ENCODE assay signal across 16 mouse cellular contexts in the genomic region with DNA sequence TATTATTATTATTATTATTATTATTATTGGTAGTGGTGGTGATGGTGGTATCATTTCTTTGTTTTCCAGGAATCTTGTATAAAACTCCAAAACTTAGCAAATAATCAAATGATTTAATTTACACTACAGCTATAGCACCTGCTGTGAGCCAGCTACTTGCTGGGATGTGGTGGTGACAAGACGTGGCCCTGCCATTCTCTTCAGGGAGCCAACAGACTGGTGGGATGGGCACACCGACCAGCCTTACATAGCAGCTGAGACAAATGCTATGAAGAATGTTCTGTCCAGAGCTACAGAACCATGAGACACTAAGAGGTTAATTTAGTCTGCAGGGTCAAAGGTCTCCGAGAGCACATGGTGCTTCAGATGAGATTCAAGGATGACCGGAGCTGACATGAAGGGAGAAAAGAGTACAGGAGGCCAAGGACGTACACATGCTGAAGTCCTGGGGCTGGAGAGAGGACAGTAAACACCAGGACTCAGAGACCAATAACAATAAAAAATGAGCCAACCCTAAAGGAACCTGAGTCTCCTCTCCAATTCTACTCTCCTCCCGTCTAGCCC. TPM values are rescaled to one million over a fixed set of nuclear protein-coding genes. Genes with fewer than 3 reads are reported as not detected.
A peak's percentile ranks its signal among the peaks of the same experiment; 100 is the strongest.
DNase-seq lines count a peak whose midpoint lies in the region; ATAC-seq and TF ChIP-seq lines count a peak whose summit lies in the region.
"Had no signal": no experiment of that assay in that cellular context is flagged by ENCODE, and none has a peak within 500 bp of the region (broad histone marks: within the 10 kb centered on the region; RNA-seq: fewer than 3 reads in every experiment).

No protein-coding gene starts in this region.

- intact Hi-C loops in heart, postnatal 14 days (cut with DNase I): no loop called here

- H3K4me3 ChIP-seq in heart, embryonic 15.5 days: no peak overlapping the region
- no peak overlapping the region for H3K4me3 ChIP-seq in kidney, embryonic 16.5 days (ENCODE audit: low read length)
- H3K4me3 ChIP-seq in liver, postnatal 0 days (ENCODE audit: low read depth, low read length): no peak overlapping the region
- no peak overlapping the region for H3K4me3 ChIP-seq in liver, embryonic 12.5 days
- H3K4me3 ChIP-seq: left cerebral cortex, adult 2 months; neural tube, embryonic 13.5 days had no signal

- no peak overlapping the region for H3K4me2 ChIP-seq in heart, embryonic 15.5 days
- no peak overlapping the region for H3K4me2 ChIP-seq in kidney, embryonic 16.5 days (replicated peaks; ENCODE audit: low read depth, low read length)
- H3K4me2 ChIP-seq in liver, postnatal 0 days (ENCODE audit: low read depth, low read length): no peak overlapping the region
- H3K4me2 ChIP-seq in liver, embryonic 12.5 days: no peak overlapping the region
- H3K4me2 ChIP-seq: lung, embryonic 14.5 days; neural tube, embryonic 13.5 days had no signal

- no peak for ATAC-seq in heart, embryonic 15.5 days (replicated peaks; ENCODE audit: insufficient number of reproducible peaks, insufficient read depth, low FRiP score, low read depth)
- ATAC-seq in kidney, embryonic 16.5 days (ENCODE audit: low FRiP score, low TSS enrichment): no peak
- no peak for ATAC-seq in liver, postnatal 0 days
- no peak for ATAC-seq in liver, embryonic 12.5 days
- ATAC-seq: forebrain, embryonic 16.5 days had no signal

- no peaks in the 10 kb centered on the region for H3K36me3 ChIP-seq in heart, embryonic 15.5 days
- no peaks in the 10 kb centered on the region for H3K36me3 ChIP-seq in kidney, embryonic 16.5 days (ENCODE audit: insufficient read depth, low read length)
- H3K36me3 ChIP-seq in liver, postnatal 0 days (replicated peaks; ENCODE audit: insufficient read depth, low read length): no peaks in the 10 kb centered on the region
- peaks cover 20% of the 10 kb centered on the region for H3K36me3 ChIP-seq in liver, embryonic 12.5 days

- TF ChIP-seq CTCF in liver, postnatal 0 days (IDR thresholded peaks at IDR 0.05; ENCODE audit: low read depth): no peak

- peak overlapping the region; percentile 71 for H3K27ac ChIP-seq in heart, embryonic 15.5 days
- no peak overlapping the region for H3K27ac ChIP-seq in kidney, embryonic 16.5 days (ENCODE audit: low read length)
- H3K27ac ChIP-seq in liver, postnatal 0 days (ENCODE audit: low read depth): 0 out of 2 replicates have a peak overlapping the region, but pooled peaks have one; percentile 35
- H3K27ac ChIP-seq in liver, embryonic 12.5 days: no peak overlapping the region
- H3K27ac ChIP-seq: left cerebral cortex, adult 2 months; neural tube, embryonic 13.5 days had no signal

- 84% methylated on average over 6 of the region's 6 CpGs for WGBS in heart, embryonic 15.5 days
- WGBS in kidney, embryonic 16.5 days: 61% methylated on average over 6 of the region's 6 CpGs
- WGBS in liver, postnatal 0 days (ENCODE audit: insufficient replicate concordance): 76% methylated on average over 6 of the region's 6 CpGs
- WGBS in liver, embryonic 12.5 days (ENCODE audit: insufficient replicate concordance): 82% methylated on average over 6 of the region's 6 CpGs

- H3K4me1 ChIP-seq in heart, embryonic 15.5 days (replicated peaks): peaks cover 71% of the 10 kb centered on the region
- H3K4me1 ChIP-seq in kidney, embryonic 16.5 days (ENCODE audit: insufficient read depth, low read length): peaks cover 13% of the 10 kb centered on the region
- peaks cover 37% of the 10 kb centered on the region for H3K4me1 ChIP-seq in liver, postnatal 0 days (ENCODE audit: insufficient read depth)
- H3K4me1 ChIP-seq in liver, embryonic 12.5 days: peaks cover 58% of the 10 kb centered on the region

- no peak for TF ChIP-seq EP300 in liver, postnatal 0 days (IDR thresholded peaks at IDR 0.05; ENCODE audit: low read depth)

- H3K9ac ChIP-seq in heart, embryonic 15.5 days: no peak overlapping the region
- H3K9ac ChIP-seq in kidney, embryonic 16.5 days (replicated peaks; ENCODE audit: low read length): no peak overlapping the region
- no peak overlapping the region for H3K9ac ChIP-seq in liver, postnatal 0 days (replicated peaks)
- no peak overlapping the region for H3K9ac ChIP-seq in liver, embryonic 12.5 days
- H3K9ac ChIP-seq: lung, embryonic 14.5 days; neural tube, embryonic 13.5 days had no signal

- no peak for DNase-seq in heart, postnatal 14 days
- DNase-seq in kidney, adult 8-10 months: peak; percentile 49 to 64
- DNase-seq in liver, postnatal 0 days: no peak
- DNase-seq: cerebellum, adult 18-20 months; embryo, embryonic 11 days; left cerebral cortex, postnatal 4 days; liver; lung, embryonic 14.5 days; lung, postnatal 4 days; right cerebral cortex, adult 18-20 months had no signal

- H3K9me3 ChIP-seq in heart, embryonic 15.5 days (replicated peaks): no peaks in the 10 kb centered on the region
- no peaks in the 10 kb centered on the region for H3K9me3 ChIP-seq in kidney, embryonic 16.5 days (ENCODE audit: low read length)
- no peaks in the 10 kb centered on the region for H3K9me3 ChIP-seq in liver, postnatal 0 days (ENCODE audit: low read length)
- H3K9me3 ChIP-seq in liver, embryonic 12.5 days (replicated peaks): no peaks in the 10 kb centered on the region
- H3K9me3 ChIP-seq: neural tube, embryonic 13.5 days had no signal

- H3K27me3 ChIP-seq in heart, embryonic 15.5 days: no peaks in the 10 kb centered on the region
- H3K27me3 ChIP-seq in kidney, embryonic 16.5 days (ENCODE audit: insufficient read depth, low read length): no peaks in the 10 kb centered on the region
- no peaks in the 10 kb centered on the region for H3K27me3 ChIP-seq in liver, postnatal 0 days (ENCODE audit: insufficient read depth, low read length)
- H3K27me3 ChIP-seq in liver, embryonic 12.5 days (replicated peaks): no peaks in the 10 kb centered on the region
- H3K27me3 ChIP-seq: neural tube, embryonic 13.5 days had no signal

RNA-seq across cellular contexts. Expression of gene Sorbs1, which starts 15.3 kb away (rescaled TPM):
- 103 and 126 TPM in 2 replicates for polyA plus RNA-seq in heart, embryonic 15.5 days (2015; fragmentation: Nextera tagmentation; extraction: Ambion mirVana)
- 100 to 1,000 TPM; 523 to 539 TPM for total RNA-seq in heart, postnatal 14 days (2021)
- 60.1 and 63.1 TPM in 2 replicates for polyA plus RNA-seq in kidney, embryonic 16.5 days (2015; fragmentation: Nextera tagmentation; extraction: Ambion mirVana)
- 28.2 and 30.4 TPM in 2 replicates for polyA plus RNA-seq in liver, postnatal 0 days (2015; fragmentation: Nextera tagmentation; extraction: Ambion mirVana)
- 34.3 and 35.1 TPM in 2 replicates for polyA plus RNA-seq in liver, embryonic 12.5 days (2016; fragmentation: Nextera tagmentation; extraction: Ambion mirVana)

Comparison
In these comparisons a context has a peak if more than half of its experiments do, and no peak if none do; other contexts are left out.
1. H3K27ac ChIP-seq: peak in heart, embryonic 15.5 days (single experiment) and liver, postnatal 0 days (single experiment); none in kidney, embryonic 16.5 days (single experiment) and liver, embryonic 12.5 days (single experiment).
2. DNase-seq: peak in kidney, adult 8-10 months (2 of 2); none in heart, postnatal 14 days (0 of 2) and liver, postnatal 0 days (single experiment).